Mouse (Mus musculus) spleen, adult 12 weeks (tissue): ENCODE data around the gene Krt12.

Source experiments
- DNase-seq: peaks from one replicate; pipeline ENCODE4 v3.0.0; 2022; ENCODE audit warnings: low spot score

Krt12 gene

GRCm38 (mm10) chr11:99422159-99422558, at the start of gene Krt12:
Krt12 (minus strand) TSS chr11:99422259.
- DNase-seq = no peak

DNA sequence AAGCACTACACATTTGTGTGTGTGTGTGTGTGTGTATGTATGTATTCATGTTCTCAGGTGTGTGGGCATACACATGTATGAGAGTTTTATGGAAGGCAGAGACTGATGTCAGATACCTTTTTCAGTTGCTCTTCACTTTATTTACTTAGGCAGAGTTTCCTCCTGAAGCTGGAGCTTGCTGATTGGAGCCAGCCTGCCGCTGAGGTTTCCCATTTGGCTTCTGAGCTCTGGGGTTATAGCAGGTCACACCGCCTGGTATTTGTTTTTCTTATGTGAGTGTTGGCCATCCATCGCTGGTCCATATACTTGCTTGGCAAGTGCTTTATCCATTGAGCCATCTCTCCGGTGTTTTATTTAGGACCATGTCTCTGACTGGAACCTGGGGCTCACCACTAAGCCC, 47.2 kb upstream of the Krt12 start:
- DNase-seq = no peak

GRCm38 (mm10) chr11:99468566-99468965, 46.5 kb upstream of the Krt12 start:
- DNase-seq = no peak

GRCm38 (mm10) chr11:99466316-99466715, 44.3 kb upstream of the Krt12 start:
- DNase-seq = no peak

- DNase-seq = peak; percentile 9
Observed at GRCm38 (mm10) chr11:99464836-99465235, 42.8 kb upstream of the Krt12 start.

- peak; percentile 5 for DNase-seq
Observed at GRCm38 (mm10) chr11:99463155-99463554, 41.1 kb upstream of the Krt12 start.

- DNase-seq = no peak
Observed at GRCm38 (mm10) chr11:99461736-99462135, 39.7 kb upstream of the Krt12 start.

GRCm38 (mm10) chr11:99458887-99459286, 36.8 kb upstream of the Krt12 start:
- DNase-seq = no peak

- DNase-seq = no peak
Observed at GRCm38 (mm10) chr11:99454759-99455158, 32.7 kb upstream of the Krt12 start.

DNA sequence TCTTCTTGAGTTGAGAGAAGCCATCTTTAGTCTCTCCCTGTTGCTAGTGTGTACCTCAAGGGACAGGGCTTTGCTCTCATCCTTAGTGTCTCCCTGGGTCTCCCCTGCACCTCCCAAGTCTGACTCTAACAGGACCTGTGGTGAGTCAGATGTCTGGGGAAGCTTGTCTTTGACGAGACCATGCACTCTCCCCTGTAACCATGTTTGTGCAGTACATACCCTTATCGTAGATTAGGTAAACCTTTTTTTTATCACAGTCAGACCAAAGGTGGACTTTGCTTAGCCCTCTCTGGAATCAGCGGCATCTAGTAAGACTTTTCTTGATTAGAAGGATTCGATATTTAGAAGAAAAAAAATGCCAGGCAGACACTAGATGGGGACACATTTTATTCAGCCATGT, 32.0 kb upstream of the Krt12 start:
- no peak for DNase-seq

- DNase-seq = no peak
Observed at GRCm38 (mm10) chr11:99448769-99449168, 26.7 kb upstream of the Krt12 start.

GRCm38 (mm10) chr11:99441220-99441619, 19.2 kb upstream of the Krt12 start:
- no peak for DNase-seq

GRCm38 (mm10) chr11:99439465-99439864, 17.4 kb upstream of the Krt12 start:
- DNase-seq = no peak

- no peak for DNase-seq
Observed at GRCm38 (mm10) chr11:99437972-99438371, 15.9 kb upstream of the Krt12 start, which contains the start of gene Krt20. Krt20 (minus strand) TSS chr11:99438150.

GRCm38 (mm10) chr11:99436625-99437024, 14.6 kb upstream of the Krt12 start:
- DNase-seq = no peak

DNA sequence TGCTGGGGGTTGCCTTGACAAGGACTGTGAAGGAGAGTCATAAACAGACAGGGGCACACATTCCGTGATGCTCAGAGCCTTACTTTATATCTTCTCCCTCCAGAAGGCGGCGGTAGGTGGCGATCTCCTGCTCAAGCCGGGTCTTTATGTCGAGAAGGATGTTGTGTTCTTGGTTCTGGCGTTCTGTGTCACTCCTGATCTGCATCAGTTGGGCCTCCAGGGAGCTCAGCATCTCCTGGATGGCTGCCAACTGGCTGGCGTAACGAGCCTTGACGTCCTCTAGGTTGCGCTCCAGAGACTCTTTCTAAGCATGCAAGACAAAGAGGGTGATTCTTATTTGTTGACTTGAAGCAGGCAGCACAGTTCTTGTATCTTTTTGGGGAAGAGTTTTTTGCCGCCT, 8.6 kb upstream of the Krt12 start:
- no peak for DNase-seq

- no peak for DNase-seq
Observed at GRCm38 (mm10) chr11:99420586-99420985, 1.5 kb downstream of the Krt12 start.

GRCm38 (mm10) chr11:99417819-99418218, 4.2 kb downstream of the Krt12 start:
- no peak for DNase-seq

- DNase-seq = no peak
Observed at GRCm38 (mm10) chr11:99416902-99417301, 5.2 kb downstream of the Krt12 start.

- no peak for DNase-seq
Observed at GRCm38 (mm10) chr11:99414463-99415147, 7.5 kb downstream of the Krt12 start.

DNA sequence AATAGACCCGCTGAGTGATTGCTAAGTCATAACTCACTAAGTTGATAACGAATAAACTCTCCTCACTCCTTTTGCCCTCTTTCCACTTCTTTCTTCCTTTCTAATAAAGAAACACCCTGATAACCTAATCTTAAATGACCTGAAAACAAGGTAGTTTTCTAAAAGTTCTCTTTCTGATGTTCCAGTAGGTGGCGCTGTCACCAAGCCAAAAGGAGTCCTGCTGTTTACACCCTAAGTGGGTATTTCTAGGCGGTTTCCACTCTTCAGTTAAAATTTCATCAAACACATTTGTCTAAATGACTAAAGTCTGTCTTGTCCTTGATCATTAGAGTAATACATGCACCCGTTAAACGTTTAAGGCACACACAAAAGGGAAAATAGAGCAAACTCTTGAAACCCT, 8.8 kb downstream of the Krt12 start:
- DNase-seq = no peak

DNA sequence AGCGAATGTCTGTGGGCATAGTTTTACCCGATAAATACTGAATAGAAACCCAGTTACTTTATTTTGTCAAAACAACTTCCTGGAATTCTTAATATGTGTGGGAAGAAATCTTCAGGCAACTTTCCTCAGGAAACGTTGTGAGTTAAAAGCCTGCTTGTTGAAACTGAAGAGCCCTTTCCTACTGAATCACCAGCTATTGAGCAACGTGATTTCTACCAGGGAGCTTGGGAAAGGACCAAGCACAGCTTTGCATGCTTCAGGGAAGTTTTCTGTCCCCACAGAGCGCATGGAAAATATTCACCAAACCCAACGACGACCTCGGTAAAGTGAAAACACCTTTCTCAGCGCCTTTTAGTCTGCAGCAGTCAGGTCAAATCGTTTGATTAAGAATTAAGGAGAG, 15.9 kb downstream of the Krt12 start:
- no peak for DNase-seq

DNA sequence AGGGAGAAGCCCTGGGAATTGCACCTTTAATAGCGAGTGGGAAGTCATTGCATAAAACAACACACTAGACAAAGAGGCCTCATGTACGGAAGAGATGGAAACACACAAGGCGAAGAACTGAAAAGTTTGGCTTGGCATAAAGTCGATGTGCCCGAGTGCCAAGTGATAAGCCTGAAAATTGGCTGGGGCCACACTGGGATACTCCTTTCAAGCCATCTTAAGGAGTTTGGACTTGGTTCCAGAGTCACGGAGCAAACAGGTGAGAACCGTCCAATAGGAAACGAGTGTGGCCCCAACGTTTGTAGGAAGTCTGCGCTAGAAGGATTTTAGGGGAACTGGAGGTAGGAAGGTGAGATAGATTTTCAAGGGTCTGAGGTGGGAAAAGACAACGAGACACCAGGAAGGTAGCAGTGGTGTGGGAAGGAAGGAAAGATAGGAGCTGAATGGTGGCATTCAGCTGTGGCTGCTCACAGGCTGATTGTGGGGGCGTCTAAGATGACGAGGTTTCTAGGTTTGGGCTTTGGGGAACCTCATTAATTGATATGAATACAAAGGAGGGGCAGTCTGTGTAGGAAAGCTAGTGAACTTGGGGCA, 22.0 kb downstream of the Krt12 start:
- no peak for DNase-seq

DNA sequence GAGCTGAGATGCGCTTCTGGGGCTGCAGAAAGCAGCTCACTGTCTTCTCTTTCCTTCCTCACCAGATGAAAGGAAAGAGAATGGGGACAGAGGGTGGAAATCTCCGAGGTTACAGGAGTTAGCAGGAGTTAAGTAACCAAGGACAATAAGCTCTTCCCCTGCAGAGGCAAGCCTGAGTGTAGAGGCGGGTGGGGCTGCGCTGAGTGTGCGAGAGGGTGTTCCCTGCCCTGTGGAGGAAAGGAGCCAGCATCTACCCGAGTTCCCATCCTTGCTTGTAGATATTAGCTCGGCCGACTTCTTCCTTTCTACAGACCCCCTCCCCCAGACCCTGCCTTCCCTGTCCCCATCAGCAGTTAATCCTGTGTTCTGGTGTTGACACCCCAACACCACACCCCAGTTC, 23.2 kb downstream of the Krt12 start:
- no peak for DNase-seq
